Mouse (Mus musculus) lung, embryonic 15.5 days (tissue): ENCODE measurements around the gene Frem3. TPM values are rescaled to one million over a fixed set of nuclear protein-coding genes. Genes with fewer than 3 reads are reported as not detected.
"Not testable (repeated sequence)": the region's sequence is repeated elsewhere in the genome, so short reads cannot be mapped to it uniquely, and the experiment has no call there.

Experiments used
- ATAC-seq: fragments of 200-750 bp; cut with Nextera tagmentation; 2 replicates; pipeline ENCODE4 v1.8.0; 2017; ENCODE audit warnings: moderate number of reproducible peaks, borderline replicate concordance; ENCODE audit not compliant: low FRiP score, low TSS enrichment; ENCODE audit errors: extremely low read depth
- H3K27ac ChIP-seq: fragments of 300-500 bp; sonication (generic); 2 replicates; pipeline ENCODE4 v1.5.1; 2015; ENCODE audit warnings: moderate library complexity, mild to moderate bottlenecking, inconsistent platforms
- H3K27me3 ChIP-seq: fragments of 300-500 bp; sonication (generic); 2 replicates; pipeline ENCODE4 v1.6.1; 2015; ENCODE audit warnings: inconsistent platforms
- H3K36me3 ChIP-seq: fragments of 300-500 bp; sonication (generic); 2 replicates; pipeline ENCODE4 v1.6.1; 2015; ENCODE audit warnings: inconsistent platforms
- H3K4me1 ChIP-seq: fragments of 300-500 bp; sonication (generic); 2 replicates; pipeline ENCODE4 v1.6.1; 2015; ENCODE audit warnings: inconsistent platforms
- H3K4me2 ChIP-seq: fragments of 300-500 bp; sonication (generic); 2 replicates; pipeline ENCODE4 v1.6.1; 2015; ENCODE audit warnings: inconsistent platforms, mild to moderate bottlenecking, moderate library complexity
- H3K4me3 ChIP-seq: fragments of 300-500 bp; sonication (generic); 2 replicates; pipeline ENCODE4 v1.5.1; 2015; ENCODE audit warnings: mild to moderate bottlenecking, inconsistent platforms
- H3K9ac ChIP-seq: fragments of 300-500 bp; sonication (generic); 2 replicates; pipeline ENCODE4 v1.6.1; 2015; ENCODE audit warnings: inconsistent platforms
- H3K9me3 ChIP-seq: fragments of 300-500 bp; sonication (generic); 2 replicates; pipeline ENCODE4 v1.6.1; 2016; ENCODE audit warnings: inconsistent platforms
- WGBS: fragments of 180-500 bp; shearing (Covaris S2); methylation state at CpG from one replicate; pipeline ENCODE4 v1.1.7; 2015; 5-methylcytosine and 5-hydroxymethylcytosine counted together
- polyA plus RNA-seq: library from polyadenylated mRNA; unstranded; fragments of >200 nt; fragmentation: Nextera tagmentation; extraction: Ambion mirVana; gene quantifications from 2 replicates; pipeline ENCODE4 v1.2.1, GENCODE M21; 2015

Gene Frem3
- polyA plus RNA-seq, 1 experiment from 2014 or later = 0.19 TPM

DNA sequence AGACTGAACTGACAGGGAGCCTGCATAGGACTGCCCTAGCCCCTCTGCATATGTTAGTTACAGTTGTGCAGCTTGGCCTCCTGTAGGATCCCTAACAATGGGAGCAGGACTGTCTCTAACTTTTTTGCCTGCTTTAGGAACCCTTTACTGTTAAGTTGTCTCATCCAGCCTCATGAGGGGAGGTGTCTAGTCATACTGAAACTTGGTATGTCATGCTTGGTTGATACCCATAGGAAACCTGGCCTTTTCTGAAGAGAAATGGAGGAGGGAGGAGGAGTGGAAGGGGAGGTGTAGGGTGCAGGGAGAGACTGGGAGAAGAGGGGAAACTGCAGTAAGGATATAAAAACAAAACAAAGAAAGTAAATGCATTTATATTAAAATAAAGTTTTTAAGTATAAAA is 121.4 kb downstream of the Frem3 start:
- Histone ChIP-seq H3K9ac (no peak overlapping the region), H3K4me2 (no peak overlapping the region), H3K4me3 (no peak overlapping the region), H3K4me1 (no peaks in the 10 kb centered on the region), H3K27me3 (no peaks in the 10 kb centered on the region), H3K36me3 (peaks cover 47% of the 10 kb centered on the region), H3K27ac (no peak overlapping the region), H3K9me3 (no peaks in the 10 kb centered on the region)
- no peak for ATAC-seq

DNA sequence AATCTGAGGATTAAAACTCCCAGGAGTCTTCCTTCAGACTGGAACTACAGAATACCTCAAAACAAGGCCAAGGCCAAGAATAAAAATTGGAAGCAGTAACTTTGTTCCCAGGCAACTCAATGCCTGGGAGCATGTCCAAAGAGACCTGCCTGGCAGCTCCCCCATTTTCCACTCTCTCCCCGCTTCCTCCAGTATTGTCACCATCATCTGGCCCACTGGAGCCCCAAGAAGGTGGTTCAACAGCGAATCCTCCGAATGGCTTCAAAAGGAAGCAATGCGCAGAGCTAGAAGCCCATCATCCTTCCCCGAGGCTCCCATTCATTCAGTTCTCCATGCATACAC is 127.1 kb downstream of the Frem3 start:
- H3K4me1 ChIP-seq = peaks cover 9% of the 10 kb centered on the region
- no peaks in the 10 kb centered on the region for H3K27me3 ChIP-seq
- no peak for ATAC-seq
- 0% methylated on average over 5 of the region's 5 CpGs for WGBS
- H3K4me3 ChIP-seq = peak overlapping the region; percentile 88
- no peaks in the 10 kb centered on the region for H3K9me3 ChIP-seq
- peak overlapping the region; percentile 84 for H3K9ac ChIP-seq
- peak overlapping the region; percentile 99 for H3K27ac ChIP-seq
- peaks cover 16% of the 10 kb centered on the region for H3K36me3 ChIP-seq
- peak overlapping the region; percentile 96 for H3K4me2 ChIP-seq

DNA sequence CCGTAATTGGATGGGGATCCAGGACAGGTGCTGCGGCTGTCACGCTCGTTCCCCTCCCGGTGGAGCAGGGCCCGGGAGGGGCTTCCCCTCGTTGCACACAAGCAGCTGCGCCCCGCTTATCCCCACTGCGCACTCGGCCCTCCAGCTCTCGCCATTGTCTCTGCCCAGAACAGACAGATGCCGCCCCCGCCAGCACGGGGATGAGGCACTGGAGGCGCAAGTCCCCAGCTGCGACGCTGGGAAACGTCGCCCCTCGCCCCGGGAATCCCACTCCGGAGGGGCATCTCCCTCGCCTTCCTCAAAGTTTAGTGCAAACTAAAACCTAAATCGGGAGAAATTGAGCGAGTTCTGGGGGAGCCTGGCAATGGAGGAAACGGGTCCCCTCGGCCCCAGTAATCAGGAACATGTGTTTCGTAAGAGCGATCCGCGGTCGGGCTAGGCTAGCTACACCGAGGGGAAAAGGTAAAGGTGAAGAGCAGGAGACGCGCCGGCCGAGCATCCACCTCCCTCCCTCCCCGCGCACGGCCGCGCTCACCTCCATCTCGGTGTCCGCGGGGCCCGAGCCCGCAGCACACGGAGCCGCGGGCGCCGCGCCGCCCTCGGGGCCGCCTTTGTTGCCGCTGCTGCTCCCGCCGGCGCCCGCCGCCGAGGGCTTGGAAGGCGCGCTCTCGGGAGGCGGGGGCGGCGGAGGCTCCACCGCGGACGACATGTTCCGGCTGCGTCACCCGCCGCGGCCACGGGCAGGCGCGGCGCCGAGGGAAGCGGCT is 127.7 kb downstream of the Frem3 start:
- peaks cover 13% of the 10 kb centered on the region; the same call in 1 of the 2 replicates for H3K36me3 ChIP-seq
- H3K4me2 ChIP-seq = peak overlapping the region; percentile 96
- H3K9me3 ChIP-seq = no peaks in the 10 kb centered on the region
- ATAC-seq = peak; percentile 62
- H3K27ac ChIP-seq = peak overlapping the region; percentile 99
- peaks cover 9% of the 10 kb centered on the region for H3K4me1 ChIP-seq
- peak overlapping the region; percentile 84 for H3K9ac ChIP-seq
- WGBS = under 1% methylated on average over 75 of the region's 84 CpGs
- no peaks in the 10 kb centered on the region for H3K27me3 ChIP-seq
- H3K4me3 ChIP-seq = peak overlapping the region; percentile 88

GRCm38 (mm10) chr8:80739155-80739924 is 128.5 kb downstream of the Frem3 start, which contains the start of gene Smarca5:
Smarca5 (minus strand) TSS chr8:80739497.
- Histone ChIP-seq H3K4me2 (peak within 1 kb of the TSS; percentile 96), H3K27ac (peak within 1 kb of the TSS; percentile 99), H3K4me3 (peak within 1 kb of the TSS; percentile 88), H3K9ac (peak within 1 kb of the TSS; percentile 84)
- H3K4me1 ChIP-seq, H3K27me3 ChIP-seq, H3K36me3 ChIP-seq, H3K9me3 ChIP-seq: not testable (repeated sequence)
- peak; percentile 98 for ATAC-seq
- 1% methylated on average over 90 of the region's 91 CpGs for WGBS

GRCm38 (mm10) chr8:80739932-80740331 is 129.1 kb downstream of the Frem3 start:
- Histone ChIP-seq H3K27ac (peak overlapping the region; percentile 98), H3K9me3 (no peaks in the 10 kb centered on the region), H3K27me3 (no peaks in the 10 kb centered on the region), H3K9ac (peak overlapping the region; percentile 58), H3K36me3 (peaks cover 10% of the 10 kb centered on the region; the same call in 1 of the 2 replicates), H3K4me1 (peaks cover 9% of the 10 kb centered on the region), H3K4me2 (peak overlapping the region; percentile 66), H3K4me3 (peak overlapping the region; percentile 88)
- WGBS = 11% methylated on average over 14 of the region's 14 CpGs
- ATAC-seq = peak; percentile 48

Other genes starting within 250 kb of the Frem3 start
- gene Gypa, start 117.3 kb upstream of the Frem3 start, polyA plus RNA-seq = 8.0 and 10.5 TPM in 2 replicates
- 82.0 and 85.4 TPM in 2 replicates for gene Smarca5, start 128.4 kb downstream of the Frem3 start, polyA plus RNA-seq